Mouse (Mus musculus) embryonic facial prominence, embryonic 14.5 days (tissue): ENCODE results near the gene Tnfrsf22. TPM values are rescaled to one million over a fixed set of nuclear protein-coding genes. Genes with fewer than 3 reads are reported as not detected.

Source experiments
- ATAC-seq: fragments of 200-750 bp; cut with Nextera tagmentation; 2 replicates; pipeline ENCODE4 v1.8.0; 2017; ENCODE audit warnings: low read depth, moderate number of reproducible peaks, moderate TSS enrichment
- DNase-seq: peaks from one replicate; pipeline ENCODE4 v3.0.0-alpha.2; 2015; ENCODE audit warnings: low spot score
- H3K27ac ChIP-seq: fragments of 300-500 bp; sonication (generic); replicated peaks from 2 replicates; pipeline ENCODE4 v1.5.1; 2014; ENCODE audit warnings: low read depth, mild to moderate bottlenecking, low read length, moderate library complexity
- H3K27me3 ChIP-seq: fragments of 300-500 bp; sonication (generic); replicated peaks from 2 replicates; pipeline ENCODE4 v1.6.1; 2014; ENCODE audit warnings: low read length; ENCODE audit not compliant: control insufficient read depth, insufficient read depth
- H3K36me3 ChIP-seq: fragments of 300-500 bp; sonication (generic); 2 replicates; pipeline ENCODE4 v1.6.1; 2014; ENCODE audit warnings: low read length, mixed read lengths; ENCODE audit not compliant: control insufficient read depth, insufficient read depth
- H3K4me1 ChIP-seq: fragments of 300-500 bp; sonication (generic); 2 replicates; pipeline ENCODE4 v1.6.1; 2014; ENCODE audit warnings: antibody characterized with exemption, low read length; ENCODE audit not compliant: control insufficient read depth, insufficient read depth
- H3K4me2 ChIP-seq: fragments of 300-500 bp; sonication (generic); 2 replicates; pipeline ENCODE4 v1.6.1; 2014; ENCODE audit warnings: low read depth, mild to moderate bottlenecking, low read length, moderate library complexity, mixed read lengths
- H3K4me3 ChIP-seq: fragments of 300-500 bp; sonication (generic); 2 replicates; pipeline ENCODE4 v1.5.1; 2014; ENCODE audit warnings: low read depth, mild to moderate bottlenecking, low read length
- H3K9ac ChIP-seq: fragments of 300-500 bp; sonication (generic); 2 replicates; pipeline ENCODE4 v1.6.1; 2014; ENCODE audit warnings: low read depth, mild to moderate bottlenecking, low read length, moderate library complexity, mixed read lengths
- H3K9me3 ChIP-seq: fragments of 300-500 bp; sonication (generic); 2 replicates; pipeline ENCODE4 v1.6.1; 2016; ENCODE audit warnings: low read length; ENCODE audit not compliant: control insufficient read depth
- WGBS: fragments of 180-500 bp; shearing (Covaris S2); extraction: QIAGEN DNeasy Blood & Tissue Kit; methylation state at CpG from one replicate; pipeline ENCODE4 v1.1.7; 2014; 5-methylcytosine and 5-hydroxymethylcytosine counted together
- polyA plus RNA-seq: library from polyadenylated mRNA; unstranded; fragments of >200 nt; fragmentation: Nextera tagmentation; extraction: Ambion mirVana; gene quantifications from 2 replicates; pipeline ENCODE4 v1.2.1, GENCODE M21; 2014

Gene Tnfrsf22
- polyA plus RNA-seq: 9.1 and 11.0 TPM in 2 replicates

DNA sequence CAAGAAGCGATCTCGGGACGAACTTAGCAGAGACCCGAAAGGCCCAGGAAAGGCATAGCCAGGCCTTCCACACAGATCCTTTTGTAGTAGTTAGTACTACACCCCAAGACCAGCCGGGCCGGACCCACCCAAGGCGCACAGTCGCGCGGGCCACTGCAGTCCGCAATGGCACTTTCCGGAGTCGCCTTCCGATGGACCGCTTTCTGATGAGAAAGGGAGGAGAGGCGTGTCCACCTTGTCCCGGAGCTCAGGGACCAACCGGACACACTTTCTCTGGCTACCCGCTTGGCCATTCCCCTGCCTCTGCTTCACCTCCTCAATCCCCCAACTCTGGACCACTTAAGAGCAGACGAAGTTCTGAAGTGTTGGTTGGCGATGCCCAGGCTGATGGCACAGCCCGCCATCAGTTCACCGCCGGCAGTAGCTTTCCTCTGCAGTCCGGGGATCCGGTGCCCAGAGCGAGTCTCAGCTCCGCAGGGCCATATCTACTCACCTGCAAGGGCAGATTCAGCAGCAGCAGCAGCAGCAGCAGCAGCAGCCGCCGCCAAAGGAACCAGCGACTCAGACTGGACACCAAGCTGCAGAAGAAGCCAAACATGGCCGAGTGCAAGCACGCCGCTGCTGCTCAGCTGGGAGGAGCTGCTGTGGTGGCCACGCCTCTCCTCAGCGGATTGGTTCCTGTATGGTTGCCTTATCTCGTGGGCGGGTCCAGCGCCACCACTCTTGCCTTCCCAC is at the start of gene Tnfrsf22:
Gene Tnfrsf22 (minus strand): TSS at position 628 of the 735 bp plus-strand sequence.
- Histone ChIP-seq H3K4me3 (peak within 1 kb of the TSS; percentile 70), H3K9me3 (peaks cover 4% of the 10 kb centered on the region; the same call in 1 of the 2 replicates), H3K9ac (peak within 1 kb of the TSS; percentile 76), H3K27me3 (no peaks in the 10 kb centered on the region), H3K27ac (no peak within 1 kb of the TSS), H3K36me3 (no peaks in the 10 kb centered on the region), H3K4me1 (no peaks in the 10 kb centered on the region), H3K4me2 (peak within 1 kb of the TSS; percentile 84)
- DNase-seq (peak; percentile 94), ATAC-seq (peak; percentile 99)
- WGBS: 4% methylated on average over 34 of the region's 39 CpGs

DNA sequence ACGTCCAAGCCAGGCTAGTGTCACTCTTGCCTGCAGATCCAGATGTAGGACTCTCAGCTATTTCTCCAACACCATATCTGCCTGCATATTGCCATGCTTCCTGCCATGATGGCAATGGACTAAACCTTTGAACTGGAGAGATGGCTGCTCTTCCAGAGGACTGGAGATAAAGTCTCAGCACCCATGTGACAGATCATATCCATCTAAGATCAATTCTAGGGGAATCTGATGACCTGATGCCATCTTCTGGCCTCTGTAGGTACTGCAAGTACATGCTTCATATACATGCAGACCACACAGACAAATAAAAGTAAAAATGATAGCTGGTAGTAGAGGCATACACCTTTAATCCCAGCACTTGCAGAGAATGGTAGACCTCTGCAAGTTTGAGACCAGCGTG is 46.7 kb upstream of the Tnfrsf22 start:
- no peak for ATAC-seq

DNA sequence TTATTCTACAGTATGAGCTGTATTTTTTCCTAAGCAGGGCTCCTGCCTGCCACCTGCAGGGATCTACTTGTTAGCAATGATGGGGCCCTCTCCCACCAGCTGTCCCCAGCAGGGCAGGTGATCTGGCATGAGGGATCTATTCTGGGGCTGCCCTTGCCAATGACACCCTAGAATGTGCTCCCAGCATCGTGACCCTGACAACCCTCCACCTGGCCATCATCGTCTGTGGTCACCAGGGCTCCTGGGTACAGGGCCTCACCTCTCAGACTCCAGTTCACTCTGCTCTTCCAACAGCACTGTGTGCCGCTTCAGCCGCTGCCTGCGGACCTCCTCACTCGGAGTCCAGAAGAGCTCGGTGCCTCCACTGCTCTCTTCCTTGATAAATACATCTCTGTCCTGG is 45.1 kb upstream of the Tnfrsf22 start:
- Histone ChIP-seq H3K27ac (no peak overlapping the region), H3K36me3 (peaks cover 91% of the 10 kb centered on the region), H3K4me1 (no peaks in the 10 kb centered on the region), H3K9ac (no peak overlapping the region), H3K9me3 (0 out of 2 replicates have a peak, but pooled peaks cover 3% of the 10 kb centered on the region), H3K4me3 (no peak overlapping the region), H3K4me2 (no peak overlapping the region), H3K27me3 (no peaks in the 10 kb centered on the region)
- WGBS: 94% methylated on average over 7 of the region's 7 CpGs
- DNase-seq (no peak), ATAC-seq (no peak)

More for the DNA sequence above, 46.7 kb upstream of the Tnfrsf22 start:
- Histone ChIP-seq H3K9me3 (0 out of 2 replicates have a peak, but pooled peaks cover 3% of the 10 kb centered on the region), H3K36me3 (peaks cover 83% of the 10 kb centered on the region), H3K4me3 (no peak overlapping the region), H3K9ac (no peak overlapping the region), H3K27ac (no peak overlapping the region), H3K4me2 (no peak overlapping the region), H3K27me3 (no peaks in the 10 kb centered on the region), H3K4me1 (no peaks in the 10 kb centered on the region)
- 62% methylated on average over 2 of the region's 2 CpGs for WGBS
- DNase-seq: no peak

DNA sequence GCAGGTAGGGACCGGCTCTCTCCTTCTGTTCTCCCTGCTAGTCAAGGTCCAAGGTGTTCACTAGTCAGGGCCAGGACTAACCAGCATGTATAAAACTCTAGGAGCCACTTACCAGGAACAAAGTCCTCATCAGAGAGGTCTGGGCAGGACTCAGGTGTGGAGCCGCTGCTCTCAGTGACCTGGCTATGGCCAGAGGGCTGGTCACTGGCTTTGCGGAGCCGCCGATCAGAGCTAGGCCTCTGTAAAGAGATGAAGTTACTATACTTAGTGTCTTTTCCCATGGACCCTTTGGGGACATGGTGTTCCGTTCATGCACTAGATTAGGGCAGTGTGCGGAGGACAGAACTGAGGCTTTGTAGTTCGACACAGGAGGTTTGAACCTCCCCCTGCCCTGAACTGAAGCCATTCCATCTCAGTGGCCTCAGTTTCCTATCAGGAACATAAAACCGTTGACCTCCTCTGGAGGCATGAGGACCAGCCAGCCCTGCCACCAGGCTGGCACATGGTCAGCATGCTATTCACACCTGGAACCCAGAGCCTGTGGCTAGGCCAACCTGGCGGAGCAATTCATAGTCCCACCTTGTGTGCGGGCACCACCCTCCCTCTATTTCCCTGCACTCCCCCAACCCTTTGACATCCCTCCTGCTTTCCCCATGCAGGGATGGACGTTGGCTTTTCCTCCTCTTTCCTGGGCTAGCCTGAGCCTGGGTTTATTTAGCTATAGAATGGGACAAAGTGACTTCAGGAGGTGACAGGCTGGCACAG is 43.5 kb upstream of the Tnfrsf22 start:
- no peak overlapping the region for H3K27ac ChIP-seq
- H3K27me3 ChIP-seq: no peaks in the 10 kb centered on the region
- H3K9ac ChIP-seq: no peak overlapping the region
- 0 out of 2 replicates have a peak, but pooled peaks cover 3% of the 10 kb centered on the region for H3K9me3 ChIP-seq
- WGBS: 86% methylated on average over 12 of the region's 12 CpGs
- H3K4me3 ChIP-seq: no peak overlapping the region
- H3K36me3 ChIP-seq: peaks cover 97% of the 10 kb centered on the region
- no peaks in the 10 kb centered on the region for H3K4me1 ChIP-seq
- ATAC-seq (no peak), DNase-seq (no peak)
- H3K4me2 ChIP-seq: no peak overlapping the region

DNA sequence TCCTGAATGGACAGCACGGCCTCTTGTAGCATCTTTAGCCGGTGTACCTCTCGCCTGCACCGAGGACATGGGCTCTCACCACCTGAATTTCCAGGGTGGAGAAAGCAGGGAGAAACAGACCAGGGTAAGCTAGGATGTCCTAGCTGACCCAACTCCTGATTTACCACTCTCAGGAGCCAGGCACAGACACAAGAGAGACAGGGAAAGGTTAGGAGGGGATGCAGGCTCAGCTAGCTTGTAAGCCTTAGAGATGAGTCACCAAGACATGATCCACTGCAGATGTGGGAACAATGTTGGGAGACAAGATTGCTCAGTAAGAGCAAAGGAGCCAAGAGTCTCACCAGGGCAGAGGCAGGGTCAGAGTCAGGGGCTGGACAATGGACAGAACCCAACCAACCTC is 42.4 kb upstream of the Tnfrsf22 start:
- Histone ChIP-seq H3K4me1 (no peaks in the 10 kb centered on the region), H3K36me3 (peaks cover 92% of the 10 kb centered on the region), H3K9ac (no peak overlapping the region), H3K4me3 (no peak overlapping the region), H3K4me2 (no peak overlapping the region), H3K9me3 (0 out of 2 replicates have a peak, but pooled peaks cover 3% of the 10 kb centered on the region), H3K27ac (no peak overlapping the region), H3K27me3 (no peaks in the 10 kb centered on the region)
- 96% methylated on average over 4 of the region's 4 CpGs for WGBS
- ATAC-seq (no peak), DNase-seq (no peak)

DNA sequence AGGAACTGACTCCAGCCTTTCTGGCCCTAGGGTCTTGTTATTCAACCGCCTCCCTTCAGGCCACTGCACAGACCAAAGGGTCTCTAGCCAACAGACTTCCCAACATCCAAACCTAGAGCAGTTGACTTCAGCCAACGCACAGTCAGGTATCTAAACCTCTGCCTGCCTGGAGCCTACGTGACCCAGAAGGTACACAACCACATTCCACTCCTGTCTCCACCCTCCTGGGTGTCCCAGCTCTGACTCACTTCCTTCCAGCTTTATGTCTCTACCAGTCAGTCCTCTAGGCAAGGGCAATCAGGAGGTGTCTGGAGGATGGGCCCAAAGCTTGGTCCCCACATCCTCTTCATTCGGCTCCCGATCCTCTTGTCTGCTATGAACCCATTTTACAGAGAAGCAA is 41.7 kb upstream of the Tnfrsf22 start:
- Histone ChIP-seq H3K27ac (no peak overlapping the region), H3K27me3 (no peaks in the 10 kb centered on the region), H3K9me3 (0 out of 2 replicates have a peak, but pooled peaks cover 2% of the 10 kb centered on the region), H3K4me2 (no peak overlapping the region), H3K4me3 (no peak overlapping the region), H3K9ac (no peak overlapping the region), H3K4me1 (no peaks in the 10 kb centered on the region), H3K36me3 (peaks cover 85% of the 10 kb centered on the region)
- ATAC-seq (no peak), DNase-seq (no peak)
- 93% methylated on average over 5 of the region's 5 CpGs for WGBS

DNA sequence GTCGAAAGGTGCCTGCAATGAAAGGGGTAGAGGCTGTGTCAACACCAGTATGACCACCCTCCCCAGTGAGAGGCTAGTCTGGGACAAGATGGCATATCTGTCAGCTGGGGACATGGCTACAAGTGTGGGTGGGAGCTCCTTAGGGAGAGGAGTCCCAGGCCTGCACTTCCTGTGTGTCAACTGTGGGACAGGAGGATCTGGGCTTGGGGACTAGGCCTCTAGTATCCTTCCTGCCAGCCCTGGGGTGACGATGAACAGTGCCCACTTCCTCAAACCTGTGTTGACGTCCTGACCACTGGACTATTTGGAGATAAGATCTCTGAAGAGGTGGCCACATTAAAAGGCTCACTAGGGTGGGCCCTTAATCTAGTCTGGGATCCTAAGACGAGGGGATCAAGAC is 40.5 kb upstream of the Tnfrsf22 start:
- WGBS: 73% methylated on average over 4 of the region's 4 CpGs
- Histone ChIP-seq H3K4me3 (no peak overlapping the region), H3K9me3 (no peaks in the 10 kb centered on the region), H3K27me3 (no peaks in the 10 kb centered on the region), H3K27ac (no peak overlapping the region), H3K4me1 (no peaks in the 10 kb centered on the region), H3K9ac (no peak overlapping the region), H3K36me3 (peaks cover 73% of the 10 kb centered on the region), H3K4me2 (no peak overlapping the region)
- no peak for DNase-seq
- no peak for ATAC-seq

DNA sequence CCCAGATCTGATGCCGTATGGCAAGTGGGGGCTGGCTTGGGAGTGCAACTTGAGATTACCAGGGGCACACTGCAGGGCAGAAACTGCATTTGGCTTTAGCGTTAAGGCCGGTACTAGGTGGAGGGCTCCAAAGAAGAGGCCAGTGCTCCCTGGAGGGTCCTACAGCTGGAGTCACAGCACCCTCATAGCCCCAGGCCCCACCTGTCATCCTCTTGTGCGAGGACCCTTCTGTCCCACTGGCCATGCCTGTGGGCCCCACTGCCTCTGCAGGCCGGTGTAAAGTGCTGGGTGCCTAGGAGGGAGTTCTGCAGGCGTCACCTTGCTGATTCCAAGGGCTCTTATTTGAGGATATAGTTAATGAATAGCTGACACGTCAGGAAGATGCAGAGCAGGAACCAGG is 40.0 kb upstream of the Tnfrsf22 start:
- 88% methylated on average over 6 of the region's 7 CpGs for WGBS
- H3K27ac ChIP-seq: no peak overlapping the region
- no peak for DNase-seq
- H3K4me2 ChIP-seq: no peak overlapping the region
- H3K4me3 ChIP-seq: no peak overlapping the region
- no peaks in the 10 kb centered on the region for H3K4me1 ChIP-seq
- no peak for ATAC-seq
- H3K9me3 ChIP-seq: no peaks in the 10 kb centered on the region
- H3K27me3 ChIP-seq: no peaks in the 10 kb centered on the region
- H3K36me3 ChIP-seq: peaks cover 68% of the 10 kb centered on the region
- no peak overlapping the region for H3K9ac ChIP-seq
